Mouse (Mus musculus) lung, postnatal 0 days (tissue): Measurements from ENCODE around the gene Eef1akmt4.

Experiments
- CTCF ChIP-seq: IDR thresholded peaks from 2 replicates; pipeline ENCODE4 v1.5.1; 2016; ENCODE audit warnings: antibody characterized with exemption, mild to moderate bottlenecking
- EP300 ChIP-seq: IDR thresholded peaks from 2 replicates; pipeline ENCODE4 v1.6.1; 2016; ENCODE audit warnings: antibody characterized with exemption, mild to moderate bottlenecking, control low read depth

GRCm38 (mm10) chr16:20591076-20591705, 20.2 kb upstream of the Eef1akmt4 start:
- TF ChIP-seq CTCF (no peak), EP300 (no peak)
